Mouse (Mus musculus) hindbrain, postnatal 0 days (tissue): Measurements from ENCODE around the gene Lrrc4c. TPM values are rescaled to one million over a fixed set of nuclear protein-coding genes. Genes with fewer than 3 reads are reported as not detected.

Experiments
- ATAC-seq: fragments of 200-750 bp; cut with Nextera tagmentation; 2 replicates; pipeline ENCODE4 v1.8.0; 2017; ENCODE audit warnings: mild to moderate bottlenecking, moderate TSS enrichment, moderate library complexity
- DNase-seq: peaks from one replicate; pipeline ENCODE4 v3.0.0-alpha.2; 2015; ENCODE audit warnings: low spot score
- H3K27ac ChIP-seq: fragments of 300-500 bp; sonication (generic); 2 replicates; pipeline ENCODE4 v1.5.1; 2014; ENCODE audit warnings: mild to moderate bottlenecking
- H3K27me3 ChIP-seq: fragments of 300-500 bp; sonication (generic); 2 replicates; pipeline ENCODE4 v1.6.1; 2014; ENCODE audit warnings: low read length, mixed read lengths; ENCODE audit not compliant: insufficient read depth
- H3K36me3 ChIP-seq: fragments of 300-500 bp; sonication (generic); 2 replicates; pipeline ENCODE4 v1.6.1; 2014; ENCODE audit warnings: low read length, mixed read lengths; ENCODE audit not compliant: insufficient read depth
- H3K4me1 ChIP-seq: fragments of 300-500 bp; sonication (generic); 2 replicates; pipeline ENCODE4 v1.6.1; 2014; ENCODE audit warnings: antibody characterized with exemption, low read length, mixed read lengths; ENCODE audit not compliant: insufficient read depth
- H3K4me2 ChIP-seq: fragments of 300-500 bp; sonication (generic); 2 replicates; pipeline ENCODE4 v1.6.1; 2014; ENCODE audit warnings: low read depth, mild to moderate bottlenecking, low read length, moderate library complexity, mixed read lengths
- H3K4me3 ChIP-seq: fragments of 300-500 bp; sonication (generic); 2 replicates; pipeline ENCODE4 v1.5.1; 2014; ENCODE audit warnings: low read length
- H3K9ac ChIP-seq: fragments of 300-500 bp; sonication (generic); replicated peaks from 2 replicates; pipeline ENCODE4 v1.6.1; 2014; ENCODE audit warnings: mild to moderate bottlenecking, low read length, moderate library complexity, mixed read lengths
- H3K9me3 ChIP-seq: fragments of 300-500 bp; sonication (generic); 2 replicates; pipeline ENCODE4 v1.6.1; 2016; ENCODE audit warnings: low read length, mixed read lengths
- CTCF ChIP-seq: IDR thresholded peaks from 2 replicates; pipeline ENCODE4 v1.5.1; 2016; ENCODE audit warnings: antibody characterized with exemption, control low read depth, low read depth
- WGBS: fragments of 180-500 bp; shearing (Covaris S2); extraction: QIAGEN DNeasy Blood & Tissue Kit; methylation state at CpG from one replicate; pipeline ENCODE4 v1.1.7; 2014; 5-methylcytosine and 5-hydroxymethylcytosine counted together
- polyA plus RNA-seq: library from polyadenylated mRNA; unstranded; fragments of >200 nt; fragmentation: Nextera tagmentation; extraction: Ambion mirVana; gene quantifications from 2 replicates; pipeline ENCODE4 v1.2.1, GENCODE M21; 2015
- total RNA-seq: library from RNA; depleted of rRNA; stranded (reverse); fragments of >200 nt; gene quantifications from 2 replicates; pipeline ENCODE4 v1.2.3, GENCODE M21; 2014

The Lrrc4c gene
- total and polyA plus RNA-seq, 2 experiments from 2014 or later: 41.5 to 52.0 TPM

- no peak for ATAC-seq
- TF ChIP-seq CTCF: no peak
- 36% methylated on average over 3 of the region's 3 CpGs for WGBS
- Histone ChIP-seq H3K4me2 (no peak overlapping the region), H3K4me1 (no peaks in the 10 kb centered on the region), H3K9ac (no peak overlapping the region), H3K36me3 (no peaks in the 10 kb centered on the region), H3K9me3 (no peaks in the 10 kb centered on the region), H3K27me3 (no peaks in the 10 kb centered on the region), H3K4me3 (no peak overlapping the region), H3K27ac (no peak overlapping the region)
- DNase-seq: no peak
Observed at GRCm38 (mm10) chr2:97604182-97604581, 1286.2 kb downstream of the Lrrc4c start.

- Histone ChIP-seq H3K27ac (no peak overlapping the region), H3K36me3 (no peaks in the 10 kb centered on the region), H3K4me2 (no peak overlapping the region), H3K4me3 (no peak overlapping the region), H3K9ac (no peak overlapping the region), H3K27me3 (no peaks in the 10 kb centered on the region), H3K9me3 (no peaks in the 10 kb centered on the region), H3K4me1 (no peaks in the 10 kb centered on the region)
- ATAC-seq (no peak), DNase-seq (no peak)
- no peak for TF ChIP-seq CTCF
- 17% methylated on average over 3 of the region's 3 CpGs for WGBS
Observed at GRCm38 (mm10) chr2:97604688-97605215, 1286.8 kb downstream of the Lrrc4c start.

- Histone ChIP-seq H3K9me3 (no peaks in the 10 kb centered on the region), H3K27ac (no peak overlapping the region), H3K36me3 (no peaks in the 10 kb centered on the region), H3K4me1 (no peaks in the 10 kb centered on the region), H3K4me2 (no peak overlapping the region), H3K4me3 (no peak overlapping the region), H3K27me3 (no peaks in the 10 kb centered on the region), H3K9ac (no peak overlapping the region)
- no peak for TF ChIP-seq CTCF
- DNase-seq (no peak), ATAC-seq (no peak)
Observed at GRCm38 (mm10) chr2:97609436-97609835, 1291.5 kb downstream of the Lrrc4c start.

GRCm38 (mm10) chr2:97610566-97610965 is 1292.6 kb downstream of the Lrrc4c start:
- no peak overlapping the region for H3K9ac ChIP-seq
- no peak overlapping the region for H3K4me2 ChIP-seq
- H3K4me3 ChIP-seq: no peak overlapping the region
- H3K27ac ChIP-seq: no peak overlapping the region
- ATAC-seq: no peak
- no peaks in the 10 kb centered on the region for H3K9me3 ChIP-seq
- no peak for TF ChIP-seq CTCF
- 78% methylated on average over 2 of the region's 2 CpGs for WGBS
- H3K4me1 ChIP-seq: no peaks in the 10 kb centered on the region
- DNase-seq: no peak
- H3K27me3 ChIP-seq: no peaks in the 10 kb centered on the region
- H3K36me3 ChIP-seq: no peaks in the 10 kb centered on the region

- 78% methylated on average over 2 of the region's 2 CpGs for WGBS
- Histone ChIP-seq H3K4me2 (no peak overlapping the region), H3K9me3 (no peaks in the 10 kb centered on the region), H3K36me3 (no peaks in the 10 kb centered on the region), H3K4me1 (no peaks in the 10 kb centered on the region), H3K4me3 (no peak overlapping the region), H3K9ac (no peak overlapping the region), H3K27me3 (no peaks in the 10 kb centered on the region), H3K27ac (no peak overlapping the region)
- ATAC-seq (no peak), DNase-seq (peak; percentile 64)
- TF ChIP-seq CTCF: peak; percentile 56
Observed at GRCm38 (mm10) chr2:97614724-97615123, 1296.8 kb downstream of the Lrrc4c start.

- no peaks in the 10 kb centered on the region for H3K36me3 ChIP-seq
- ATAC-seq: no peak
Observed at GRCm38 (mm10) chr2:97618589-97618988, 1300.6 kb downstream of the Lrrc4c start.

GRCm38 (mm10) chr2:97639941-97640340 is 1322.0 kb downstream of the Lrrc4c start:
- DNase-seq (no peak), ATAC-seq (no peak)
- TF ChIP-seq CTCF: no peak
- Histone ChIP-seq H3K4me3 (no peak overlapping the region), H3K4me1 (no peaks in the 10 kb centered on the region), H3K27ac (no peak overlapping the region), H3K9me3 (no peaks in the 10 kb centered on the region), H3K27me3 (no peaks in the 10 kb centered on the region), H3K36me3 (no peaks in the 10 kb centered on the region), H3K9ac (no peak overlapping the region), H3K4me2 (no peak overlapping the region)
- 92% methylated on average over 2 of the region's 2 CpGs for WGBS

More at GRCm38 (mm10) chr2:97618589-97618988, 1300.6 kb downstream of the Lrrc4c start:
- no peak for TF ChIP-seq CTCF
- Histone ChIP-seq H3K4me1 (no peaks in the 10 kb centered on the region), H3K9me3 (no peaks in the 10 kb centered on the region), H3K4me2 (no peak overlapping the region), H3K4me3 (no peak overlapping the region), H3K27me3 (no peaks in the 10 kb centered on the region), H3K27ac (no peak overlapping the region), H3K9ac (no peak overlapping the region)
- 96% methylated on average over 1 of the region's 1 CpGs for WGBS
- no peak for DNase-seq
